8 mouse cellular contexts compared by ENCODE assay signal in genomic region chr3:96159820-96160219, GRCm38 (mm10). TPM values are rescaled to one million over a fixed set of nuclear protein-coding genes. Genes with fewer than 3 reads are reported as not detected.
DNase-seq lines count a peak whose midpoint lies in the region; ATAC-seq and TF ChIP-seq lines count a peak whose summit lies in the region.
"Had no signal": no experiment of that assay in that cellular context is flagged by ENCODE, and none has a peak within 500 bp of the region (broad histone marks: within the 10 kb centered on the region; RNA-seq: fewer than 3 reads in every experiment).

No protein-coding gene starts in this region.

- H3K27me3 ChIP-seq in kidney, adult 2 months (replicated peaks; ENCODE audit: control insufficient read depth, insufficient read depth, low read length) = no peaks in the 10 kb centered on the region
- no peaks in the 10 kb centered on the region for H3K27me3 ChIP-seq in intestine, embryonic 14.5 days (replicated peaks; ENCODE audit: control insufficient read depth, insufficient read depth, low read length)
- H3K27me3 ChIP-seq in liver, embryonic 15.5 days = peaks cover 59% of the 10 kb centered on the region

- DNase-seq in kidney, adult 2 months = peak; percentile 80
- DNase-seq in kidney, postnatal 25 days = no peak
- no peak for DNase-seq in intestine, embryonic 14.5 days (ENCODE audit: low spot score)
- DNase-seq in layer of hippocampus, adult 8-10 months (ENCODE audit: low spot score in 2 of 2) = no peak
- DNase-seq in urinary bladder, adult 18-20 months (ENCODE audit: low spot score in 2 of 2) = no peak
- DNase-seq: right cerebral cortex, postnatal 4 days had no signal

- H3K27ac ChIP-seq in kidney, adult 2 months (ENCODE audit: insufficient read depth, low read depth, low read length) = peak overlapping the region; percentile 99
- peak overlapping the region; percentile 41 for H3K27ac ChIP-seq in brown adipose tissue, adult 24 weeks (replicated peaks; ENCODE audit: low read depth, low read length)
- peak overlapping the region; percentile 87 for H3K27ac ChIP-seq in intestine, embryonic 14.5 days (ENCODE audit: low read depth)
- peak overlapping the region; percentile 53; the same call in 1 of the 2 replicates for H3K27ac ChIP-seq in liver, embryonic 15.5 days (replicated peaks)

- H3K36me3 ChIP-seq in kidney, adult 2 months (ENCODE audit: control insufficient read depth, insufficient read depth, low read length) = no peaks in the 10 kb centered on the region; the same call in 1 of the 2 replicates
- peaks cover 26% of the 10 kb centered on the region for H3K36me3 ChIP-seq in intestine, embryonic 14.5 days (ENCODE audit: control insufficient read depth, insufficient read depth, low read length)
- H3K36me3 ChIP-seq in liver, embryonic 15.5 days (replicated peaks) = peaks cover 14% of the 10 kb centered on the region

- peaks cover 23% of the 10 kb centered on the region for H3K4me1 ChIP-seq in kidney, adult 2 months (ENCODE audit: control insufficient read depth, insufficient read depth, low read length)
- peaks cover 8% of the 10 kb centered on the region for H3K4me1 ChIP-seq in brown adipose tissue, adult 24 weeks (ENCODE audit: control insufficient read depth, insufficient read depth, insufficient read length, low read length)
- peaks cover 23% of the 10 kb centered on the region for H3K4me1 ChIP-seq in intestine, embryonic 14.5 days (replicated peaks; ENCODE audit: control insufficient read depth, insufficient read depth, low read length)
- H3K4me1 ChIP-seq in liver, embryonic 15.5 days (replicated peaks) = peaks cover 12% of the 10 kb centered on the region

- WGBS in kidney, adult 2 months = 34% methylated on average over 4 of the region's 4 CpGs
- WGBS in intestine, embryonic 14.5 days = 65% methylated on average over 4 of the region's 4 CpGs
- WGBS in liver, embryonic 15.5 days (ENCODE audit: insufficient replicate concordance) = 54% methylated on average over 4 of the region's 4 CpGs

- no peaks in the 10 kb centered on the region for H3K9me3 ChIP-seq in intestine, embryonic 14.5 days (ENCODE audit: control insufficient read depth, low read length)
- H3K9me3 ChIP-seq in liver, embryonic 15.5 days (replicated peaks) = no peaks in the 10 kb centered on the region

- no peak for ATAC-seq in intestine, embryonic 14.5 days (replicated peaks; ENCODE audit: low FRiP score, low TSS enrichment, low read depth)
- no peak for ATAC-seq in liver, embryonic 15.5 days (ENCODE audit: insufficient read depth)

- peak overlapping the region; percentile 26 for H3K4me3 ChIP-seq in kidney, adult 2 months (ENCODE audit: insufficient read depth, low read depth, low read length)
- H3K4me3 ChIP-seq in brown adipose tissue, adult 24 weeks (ENCODE audit: insufficient read depth, low read depth, low read length) = no peak overlapping the region
- no peak overlapping the region for H3K4me3 ChIP-seq in intestine, embryonic 14.5 days (ENCODE audit: low read depth, low read length)
- H3K4me3 ChIP-seq in liver, embryonic 15.5 days (replicated peaks) = no peak overlapping the region

- no peak overlapping the region for H3K9ac ChIP-seq in intestine, embryonic 14.5 days (ENCODE audit: low read length)
- H3K9ac ChIP-seq in liver, embryonic 15.5 days = no peak overlapping the region

- TF ChIP-seq CTCF in kidney, adult 2 months (conservative IDR thresholded peaks at IDR 0.05; ENCODE audit: insufficient read depth, insufficient read length, low read depth, low read length) = no peak

- peak overlapping the region; percentile 96 for H3K4me2 ChIP-seq in intestine, embryonic 14.5 days (ENCODE audit: low read length)
- no peak overlapping the region for H3K4me2 ChIP-seq in liver, embryonic 15.5 days

- TF ChIP-seq POLR2A in kidney, adult 2 months (IDR thresholded peaks at IDR 0.05; ENCODE audit: low read depth, low read length) = no peak

RNA-seq across cellular contexts. Expression of gene Mtmr11, which starts 2.0 kb away (rescaled TPM):
- polyA plus RNA-seq in kidney, adult 2 months (2012; rRNA removed) = 56.8 and 65.7 TPM in 2 replicates
- 2.8 and 2.9 TPM in 2 replicates for polyA plus RNA-seq in brown adipose tissue, adult 24 weeks (2012; ENCODE audit: insufficient read depth, insufficient read length, missing spikeins)
- polyA plus RNA-seq in intestine, embryonic 14.5 days (2014; fragmentation: Nextera tagmentation; extraction: Ambion mirVana) = 27.7 and 28.8 TPM in 2 replicates
- polyA plus RNA-seq in liver, embryonic 15.5 days (2015; fragmentation: Nextera tagmentation; extraction: Ambion mirVana) = 2.3 and 3.7 TPM in 2 replicates
- 1 to 10 TPM; 6.5 to 9.4 (median 7.8) TPM for total RNA-seq in layer of hippocampus, adult 8-10 months (2022)

RNA-seq across cellular contexts. Expression of gene Sf3b4, which starts 12.3 kb away (rescaled TPM):
- 52.6 and 57.3 TPM in 2 replicates for polyA plus RNA-seq in kidney, adult 2 months (2012; rRNA removed)
- polyA plus RNA-seq in brown adipose tissue, adult 24 weeks (2012; ENCODE audit: insufficient read depth, insufficient read length, missing spikeins) = 11.4 and 13.6 TPM in 2 replicates
- polyA plus RNA-seq in intestine, embryonic 14.5 days (2014; fragmentation: Nextera tagmentation; extraction: Ambion mirVana) = 184 and 195 TPM in 2 replicates
- polyA plus RNA-seq in liver, embryonic 15.5 days (2015; fragmentation: Nextera tagmentation; extraction: Ambion mirVana) = 73.7 and 76.6 TPM in 2 replicates
- total RNA-seq in layer of hippocampus, adult 8-10 months (2022) = 10 to 100 TPM; 39.8 to 49.2 (median 45.5) TPM

RNA-seq across cellular contexts. Expression of gene Sv2a, which starts 21.1 kb away (rescaled TPM):
- 20.8 and 27.3 TPM in 2 replicates for polyA plus RNA-seq in kidney, adult 2 months (2012; rRNA removed)
- not detected in 2 replicates for polyA plus RNA-seq in brown adipose tissue, adult 24 weeks (2012; ENCODE audit: insufficient read depth, insufficient read length, missing spikeins)
- 6.5 and 8.3 TPM in 2 replicates for polyA plus RNA-seq in intestine, embryonic 14.5 days (2014; fragmentation: Nextera tagmentation; extraction: Ambion mirVana)
- 0.23 and 0.26 TPM in 2 replicates for polyA plus RNA-seq in liver, embryonic 15.5 days (2015; fragmentation: Nextera tagmentation; extraction: Ambion mirVana)
- total RNA-seq in layer of hippocampus, adult 8-10 months (2022) = 100 to 1,000 TPM; 365 to 380 (median 374) TPM

RNA-seq across cellular contexts. Expression of gene Otud7b, which starts 55.5 kb away (rescaled TPM):
- polyA plus RNA-seq in kidney, adult 2 months (2012; rRNA removed) = 10.1 and 15.0 TPM in 2 replicates
- polyA plus RNA-seq in brown adipose tissue, adult 24 weeks (2012; ENCODE audit: insufficient read depth, insufficient read length, missing spikeins) = 6.9 and 8.3 TPM in 2 replicates
- 14.0 and 14.8 TPM in 2 replicates for polyA plus RNA-seq in intestine, embryonic 14.5 days (2014; fragmentation: Nextera tagmentation; extraction: Ambion mirVana)
- 10.3 and 12.0 TPM in 2 replicates for polyA plus RNA-seq in liver, embryonic 15.5 days (2015; fragmentation: Nextera tagmentation; extraction: Ambion mirVana)
- 10 to 100 TPM; 38.1 to 40.1 (median 38.9) TPM for total RNA-seq in layer of hippocampus, adult 8-10 months (2022)

RNA-seq across cellular contexts. Expression of gene Bola1, which starts 59.7 kb away (rescaled TPM):
- 67.8 and 79.8 TPM in 2 replicates for polyA plus RNA-seq in kidney, adult 2 months (2012; rRNA removed)
- 36.7 and 42.5 TPM in 2 replicates for polyA plus RNA-seq in brown adipose tissue, adult 24 weeks (2012; ENCODE audit: insufficient read depth, insufficient read length, missing spikeins)
- 74.2 and 79.5 TPM in 2 replicates for polyA plus RNA-seq in intestine, embryonic 14.5 days (2014; fragmentation: Nextera tagmentation; extraction: Ambion mirVana)
- 32.1 and 34.6 TPM in 2 replicates for polyA plus RNA-seq in liver, embryonic 15.5 days (2015; fragmentation: Nextera tagmentation; extraction: Ambion mirVana)
- 10 to 100 TPM; 13.1 to 20.2 (median 15.3) TPM for total RNA-seq in layer of hippocampus, adult 8-10 months (2022)

Comparison
In these comparisons a context has a peak if more than half of its experiments do, and no peak if none do; other contexts are left out.
1. H3K27ac ChIP-seq: peak in every context shown above with its lines; median percentile 99 in kidney, adult 2 months; 87 in intestine, embryonic 14.5 days; 53 in liver, embryonic 15.5 days; 41 in brown adipose tissue, adult 24 weeks.